Mouse (Mus musculus) cerebellum, adult 11 months (tissue): Measurements from ENCODE around the gene Fat2.

Experiments used
- DNase-seq: peaks from one replicate; pipeline ENCODE4 v3.0.0; 2022

The Fat2 gene

DNA sequence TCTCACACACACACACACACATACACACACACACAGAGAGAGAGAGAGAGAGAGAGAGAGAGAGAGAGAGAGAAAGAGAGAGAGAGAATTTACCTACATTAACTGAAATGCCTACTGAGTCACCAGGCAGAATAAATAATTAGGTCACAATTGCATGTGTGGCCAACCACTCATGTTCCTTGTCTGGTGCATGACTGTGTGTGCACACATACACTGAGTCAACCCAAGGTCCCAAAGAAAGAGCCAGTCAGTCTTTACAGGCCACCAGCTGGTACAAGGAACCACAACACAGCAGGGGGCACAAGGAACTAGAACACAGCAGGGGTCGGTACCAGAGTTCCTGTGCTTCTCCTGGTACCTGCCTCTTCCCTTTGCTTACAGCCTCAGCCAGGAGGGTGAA lies 99.5 kb downstream of the Fat2 start:
- DNase-seq, result no peak

- DNase-seq, result no peak
Observed at GRCm38 (mm10) chr11:55234791-55235190, 101.6 kb downstream of the Fat2 start.

DNA sequence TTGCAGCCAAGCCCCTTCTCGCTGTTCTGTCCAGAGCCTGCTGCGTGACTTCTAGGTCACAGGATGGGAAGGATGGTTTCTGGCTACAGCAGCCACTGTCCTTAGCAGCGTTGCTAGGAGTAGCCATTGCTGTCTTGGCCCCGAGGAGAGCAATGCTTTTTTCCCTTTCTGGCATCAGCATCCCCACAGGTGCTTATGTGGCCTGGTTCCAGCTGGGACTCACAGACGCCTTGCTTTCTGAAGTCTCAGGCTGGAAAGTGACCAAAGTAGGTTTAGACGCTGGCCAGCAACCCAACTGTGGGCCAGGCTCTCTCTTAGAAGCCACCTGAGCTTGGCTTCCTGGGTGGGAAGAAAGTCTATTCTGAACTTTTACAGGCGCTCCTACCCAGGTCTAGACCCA lies 102.1 kb downstream of the Fat2 start:
- DNase-seq, result peak; percentile 74

GRCm38 (mm10) chr11:55231034-55231433 lies 105.3 kb downstream of the Fat2 start:
- no peak for DNase-seq

DNA sequence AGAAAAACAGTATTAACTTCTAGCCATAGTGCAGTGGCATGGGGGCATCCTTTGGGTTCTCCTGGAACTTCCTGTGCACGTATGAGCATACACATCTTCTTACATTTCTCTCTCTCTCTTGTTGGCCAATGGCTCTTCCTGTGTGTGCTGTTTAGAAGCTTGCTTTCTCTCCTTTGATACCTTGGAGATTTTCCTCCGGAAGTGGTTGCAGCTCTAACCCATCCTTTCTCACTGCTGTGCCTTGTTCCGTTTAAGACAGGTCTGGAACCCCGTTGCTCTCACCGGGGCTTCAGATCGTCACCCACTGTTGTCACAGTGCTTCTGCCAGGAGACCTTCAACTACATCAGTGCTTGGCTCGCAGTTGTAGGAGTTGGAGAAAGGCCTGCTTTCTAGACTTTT lies 115.1 kb downstream of the Fat2 start:
- no peak for DNase-seq

DNA sequence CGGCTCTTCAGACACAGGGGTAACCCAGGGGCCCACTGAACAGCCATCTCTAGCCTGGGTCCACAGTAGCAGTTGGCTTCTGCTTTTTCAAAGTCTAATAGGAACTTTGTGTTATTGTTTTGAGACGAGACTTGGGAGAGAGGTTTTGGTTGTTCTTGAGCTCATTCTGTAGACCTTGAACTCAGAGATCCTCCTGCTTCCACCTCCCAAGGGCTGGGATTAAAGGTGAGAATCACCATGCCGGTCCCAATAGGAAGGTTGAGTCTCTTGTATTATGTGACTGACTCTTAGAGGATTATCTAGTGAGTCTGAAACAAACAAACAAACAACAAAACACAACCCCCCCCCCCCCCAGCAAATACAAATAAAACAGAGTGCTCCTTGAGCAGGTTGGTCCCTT lies 117.9 kb downstream of the Fat2 start:
- DNase-seq, result no peak

DNA sequence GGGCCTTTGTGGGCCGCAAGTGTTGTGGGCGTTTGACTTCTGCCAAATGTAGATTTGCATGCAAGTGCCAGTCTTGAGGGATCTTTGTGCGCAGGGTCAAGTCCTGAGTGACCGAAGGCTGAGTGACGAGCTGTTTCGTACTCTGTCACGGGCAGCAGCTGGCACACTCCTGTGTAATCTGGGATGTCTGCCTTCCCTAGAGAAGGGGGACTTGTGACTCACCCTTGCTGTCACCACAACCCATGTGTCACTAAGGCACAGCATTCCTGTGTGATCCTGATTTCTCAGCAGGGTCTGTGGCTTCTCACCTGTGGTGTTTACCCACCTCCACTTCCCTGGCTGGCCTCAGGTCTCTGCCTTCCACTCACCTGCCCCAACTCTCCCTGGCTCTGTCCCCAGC lies 118.5 kb downstream of the Fat2 start:
- DNase-seq, result no peak

DNA sequence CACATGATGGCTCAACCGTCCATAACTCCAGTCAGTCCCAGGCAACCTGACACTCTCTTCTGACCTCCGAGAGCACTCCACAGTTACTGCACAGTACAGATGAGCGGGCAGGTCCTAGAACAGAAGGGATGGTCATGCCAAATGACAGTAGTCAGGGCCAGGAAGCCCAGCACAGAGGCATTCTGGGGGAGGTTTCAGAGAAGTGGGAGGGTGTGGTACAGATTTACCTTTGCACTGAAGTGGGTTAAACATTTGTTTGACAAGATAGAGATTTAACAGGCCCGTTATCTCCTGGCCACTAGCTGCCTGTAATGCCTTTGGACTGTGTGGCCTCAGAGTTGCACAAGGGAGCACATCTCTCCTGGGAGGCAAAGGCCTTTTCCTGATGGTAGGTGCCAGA lies 118.9 kb downstream of the Fat2 start:
- no peak for DNase-seq

DNA sequence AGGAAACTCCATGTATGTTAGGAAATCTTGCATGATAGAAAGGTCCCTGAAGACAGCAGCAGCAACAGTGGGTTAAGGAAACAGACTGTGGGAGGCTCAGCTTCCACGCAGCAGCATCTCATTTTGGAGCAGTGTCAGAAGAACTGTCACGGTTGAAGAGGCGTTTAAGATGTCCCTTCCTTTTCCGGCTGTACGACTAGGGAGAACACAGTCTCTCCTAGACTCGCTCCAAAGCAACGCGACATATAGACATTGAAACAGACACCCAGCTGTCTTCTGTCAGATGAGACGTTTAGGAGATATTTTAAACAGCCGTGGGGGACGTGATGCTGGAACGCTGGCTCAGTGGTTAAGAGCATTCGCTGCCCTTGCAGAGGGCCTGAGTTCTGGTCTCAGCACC lies 119.5 kb downstream of the Fat2 start:
- no peak for DNase-seq

DNA sequence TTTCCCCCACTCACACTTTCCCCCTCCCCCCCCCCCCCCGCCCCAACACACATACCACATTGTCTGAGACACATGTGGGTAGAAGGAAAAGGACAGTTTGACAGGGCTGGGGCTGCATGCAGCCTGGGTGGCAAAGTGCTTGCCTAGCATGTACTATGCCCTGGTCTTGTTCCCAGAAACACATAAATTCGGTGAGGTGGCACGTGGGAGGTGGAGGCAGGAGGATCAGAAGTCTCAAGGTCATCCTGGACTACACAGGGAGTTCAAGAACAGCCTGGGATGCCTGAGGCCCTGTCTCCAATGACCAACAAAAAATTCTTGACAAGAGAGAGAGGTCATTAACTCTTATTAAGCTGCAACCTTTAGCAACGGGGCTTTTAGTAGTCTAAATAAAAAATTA lies 120.3 kb downstream of the Fat2 start:
- no peak for DNase-seq

GRCm38 (mm10) chr11:55214978-55215377 lies 121.4 kb downstream of the Fat2 start:
- no peak for DNase-seq

GRCm38 (mm10) chr11:55214161-55214560 lies 122.2 kb downstream of the Fat2 start:
- no peak for DNase-seq

DNA sequence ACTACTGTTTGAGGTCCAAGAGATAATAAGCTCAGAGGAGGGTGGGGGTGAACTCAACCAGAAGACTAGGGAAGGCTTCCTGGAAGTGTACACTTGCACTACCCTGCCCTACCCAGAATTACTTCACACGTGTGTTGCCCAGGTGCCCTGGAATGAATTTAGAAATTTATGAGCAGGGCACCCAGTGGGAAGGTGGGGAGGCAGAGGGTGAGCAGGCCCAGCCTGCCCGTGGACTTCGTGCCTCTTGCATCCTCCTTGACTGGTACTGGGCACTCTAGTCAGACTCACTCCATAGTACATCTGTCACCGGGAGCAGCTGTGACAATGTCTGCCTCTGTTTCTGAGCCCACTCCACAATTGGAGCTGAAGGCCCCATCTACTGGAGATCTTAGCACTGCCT lies 122.8 kb downstream of the Fat2 start:
- DNase-seq, result no peak

- DNase-seq, result no peak
Observed at GRCm38 (mm10) chr11:55209626-55210353, 126.6 kb downstream of the Fat2 start.

GRCm38 (mm10) chr11:55209032-55209431 lies 127.3 kb downstream of the Fat2 start:
- no peak for DNase-seq

GRCm38 (mm10) chr11:55208001-55208690 lies 128.2 kb downstream of the Fat2 start:
- DNase-seq, result no peak

DNA sequence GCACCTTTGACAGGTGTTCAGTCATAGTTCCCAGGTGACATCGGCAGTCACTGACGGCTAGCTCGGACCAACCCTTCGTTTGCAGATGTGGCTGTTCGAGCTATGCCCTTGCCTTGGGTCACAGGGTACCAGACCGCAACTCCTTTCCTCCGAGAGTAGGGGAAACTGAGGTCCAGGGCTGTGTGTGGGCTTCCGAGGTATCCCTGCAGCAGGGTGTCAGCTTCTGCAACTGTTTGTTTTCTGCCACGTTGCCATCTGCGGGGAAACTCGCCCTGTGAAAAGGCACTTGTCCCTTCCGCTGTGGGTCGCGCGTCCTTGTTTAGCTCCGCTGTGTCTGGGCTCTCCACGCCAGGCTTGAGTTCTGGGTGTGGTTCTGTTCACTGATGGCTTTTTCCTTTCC lies 131.8 kb downstream of the Fat2 start:
- peak; percentile 30 for DNase-seq

- peak; percentile 94 for DNase-seq
Observed at GRCm38 (mm10) chr11:55204159-55204596, 132.2 kb downstream of the Fat2 start, which contains the start of gene Slc36a1. Slc36a1 (plus strand) TSS chr11:55204350.
